Mouse (Mus musculus): ENCODE results near the gene Adar.
A peak's percentile ranks its signal among the peaks of the same experiment; 100 is the strongest.

Gene Adar

DNA sequence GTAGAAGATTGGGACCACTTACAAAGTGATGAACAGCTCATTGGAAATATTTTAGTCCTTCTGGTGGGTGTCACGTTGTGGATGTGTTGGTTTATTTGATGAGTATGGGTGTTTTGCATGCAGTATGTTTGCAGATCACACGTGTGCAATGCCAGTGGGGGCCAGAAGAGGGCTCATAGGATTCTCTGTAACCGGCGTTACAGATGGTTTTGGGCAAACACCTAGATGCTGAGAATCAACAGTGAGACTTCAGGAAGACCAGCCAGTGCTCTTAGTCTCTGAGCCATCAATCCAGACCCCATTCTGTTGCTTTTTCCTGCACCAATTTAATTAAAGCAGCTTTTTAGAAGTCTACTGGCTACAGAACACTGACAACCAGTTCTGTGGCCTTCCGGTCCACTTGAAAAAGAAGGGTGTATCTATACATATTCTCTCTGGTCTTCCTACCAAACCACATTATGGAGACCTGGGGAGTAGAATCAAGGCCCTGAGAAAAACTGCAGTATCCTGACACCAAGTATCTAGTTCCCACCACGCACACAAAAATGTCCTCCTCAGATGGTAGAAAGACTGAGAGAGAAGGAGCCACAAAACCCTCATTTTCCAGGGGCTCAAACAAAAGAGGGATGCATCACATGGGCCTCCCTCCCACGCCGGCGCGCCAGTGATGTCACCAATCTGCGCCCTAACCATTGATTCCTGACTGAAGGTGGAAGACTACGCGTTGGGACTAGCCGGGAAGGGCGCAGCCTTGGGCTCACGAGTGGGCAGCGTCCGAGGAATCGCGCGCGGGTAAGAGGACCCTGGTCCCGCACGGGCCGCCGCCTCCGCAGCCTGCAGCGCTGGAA, at the start of gene Adar:
Adar (plus strand) TSS at position 664 of the 848 bp plus-strand sequence.
- peak; percentile 92 for DNase-seq (ENCODE audit: low spot score)

DNA sequence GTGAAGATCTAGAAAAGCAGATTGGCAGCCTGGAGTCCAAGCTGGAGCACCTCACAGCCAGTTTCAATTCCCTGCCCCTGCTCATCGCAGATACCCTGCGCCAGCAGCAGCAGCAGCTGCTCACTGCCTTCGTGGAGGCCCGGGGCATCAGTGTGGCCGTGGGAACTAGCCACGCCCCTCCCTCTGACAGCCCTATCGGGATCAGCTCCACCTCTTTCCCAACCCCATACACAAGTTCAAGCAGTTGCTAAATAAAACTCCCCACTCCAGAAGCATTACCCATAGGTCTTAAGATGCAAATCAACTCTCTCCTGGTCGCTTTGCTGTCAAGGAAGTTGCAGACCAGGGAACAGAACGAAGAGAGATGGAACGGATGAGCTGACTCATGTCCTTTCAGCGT, 47.7 kb upstream of the Adar start:
- no peak for DNase-seq (ENCODE audit: low spot score)

DNA sequence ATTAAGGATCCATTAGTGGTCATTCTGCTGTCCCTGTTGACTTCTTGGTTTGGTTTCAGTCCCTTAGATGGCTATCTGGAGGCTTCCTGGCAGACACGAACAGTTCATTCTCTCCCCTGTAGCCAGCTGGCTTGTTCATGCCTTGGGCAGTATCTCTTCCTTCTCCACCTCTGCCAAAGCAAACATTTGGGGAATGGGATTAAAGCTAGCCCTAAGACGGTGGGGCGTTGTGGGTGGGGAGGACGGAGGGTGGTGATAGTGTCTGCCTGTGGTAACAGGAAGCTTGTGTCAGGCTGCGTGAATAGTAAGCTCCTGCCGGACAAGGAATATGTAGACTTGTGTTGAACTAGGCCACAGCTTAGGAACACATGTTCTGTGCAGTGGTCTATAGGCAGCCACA, 43.5 kb upstream of the Adar start:
- no peak for DNase-seq (ENCODE audit: low spot score)

DNA sequence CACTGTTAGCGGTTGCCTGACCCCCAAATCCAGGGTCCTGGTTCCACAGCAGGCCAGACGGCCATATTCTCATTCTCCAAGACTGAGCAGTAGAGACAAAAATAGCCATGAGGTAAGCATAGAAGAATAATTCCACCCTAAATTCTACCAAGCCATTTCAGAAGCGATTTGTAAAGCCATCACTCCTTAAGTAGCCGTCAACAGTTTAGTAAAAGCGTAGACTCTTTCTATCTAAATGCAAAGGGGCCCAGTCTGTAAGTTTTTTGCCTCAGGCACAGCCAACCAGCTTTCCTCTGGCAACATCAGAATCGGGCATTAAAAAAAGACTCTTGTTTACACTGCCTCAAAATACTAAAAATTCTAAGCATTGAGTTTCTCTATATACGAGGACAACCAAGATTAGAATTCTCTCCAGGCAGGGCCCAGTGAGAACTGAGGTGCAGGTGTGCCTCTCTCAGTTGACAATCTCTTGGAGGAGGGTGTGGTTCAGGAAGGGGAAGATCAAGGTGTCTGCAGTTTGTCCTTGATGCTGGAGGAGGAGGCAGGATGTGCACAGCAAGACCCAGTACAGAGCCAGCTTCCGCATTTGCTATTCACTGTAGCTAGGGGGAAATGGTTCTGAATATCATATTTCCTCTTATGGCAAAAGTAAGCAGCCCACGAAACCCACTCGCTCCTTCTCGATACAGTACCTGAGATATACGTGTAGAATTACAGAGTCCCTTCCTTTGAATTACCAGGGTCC, 42.1 kb upstream of the Adar start:
- no peak for DNase-seq (ENCODE audit: low spot score)

DNA sequence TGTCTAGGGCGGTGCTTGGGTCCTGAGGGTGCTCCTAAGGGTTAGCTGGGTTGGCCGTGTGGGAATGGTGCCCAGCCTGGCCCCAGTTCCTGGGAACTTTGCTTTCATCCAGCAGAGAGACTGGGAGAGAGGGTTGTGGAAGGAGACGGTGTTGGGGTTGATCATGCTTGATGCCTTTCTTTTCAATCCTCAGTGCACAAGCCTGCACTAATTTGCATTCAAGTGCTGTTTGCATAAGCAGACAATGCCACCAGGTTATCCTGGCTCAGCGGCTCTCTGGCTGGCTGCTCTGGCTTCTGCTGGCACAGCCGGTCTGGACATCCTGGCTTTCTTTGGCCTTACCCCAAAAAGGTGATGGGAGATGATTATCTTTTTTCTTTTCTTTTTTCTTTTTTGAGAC, 37.2 kb upstream of the Adar start:
- DNase-seq (ENCODE audit: low spot score): no peak

DNA sequence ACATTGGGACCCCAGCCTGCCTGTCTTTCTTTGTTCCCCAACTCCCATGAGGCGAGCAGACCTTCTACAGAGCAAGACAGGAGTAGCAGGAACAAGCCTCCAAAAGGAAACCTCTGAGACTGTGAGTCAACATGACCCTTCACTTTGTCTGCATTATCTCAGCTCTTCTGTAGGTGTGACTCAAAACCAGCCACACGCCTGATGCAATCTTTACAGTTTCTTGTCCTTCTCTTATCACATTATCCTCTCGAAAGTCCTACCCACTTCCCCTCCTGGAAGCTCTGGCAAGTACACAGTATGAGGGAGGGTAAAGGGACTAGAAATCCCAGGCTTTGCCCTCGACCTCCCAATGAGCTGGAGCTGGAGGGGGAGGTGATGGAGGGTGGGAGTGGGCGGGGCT, 28.8 kb upstream of the Adar start:
- DNase-seq (ENCODE audit: low spot score): no peak

DNA sequence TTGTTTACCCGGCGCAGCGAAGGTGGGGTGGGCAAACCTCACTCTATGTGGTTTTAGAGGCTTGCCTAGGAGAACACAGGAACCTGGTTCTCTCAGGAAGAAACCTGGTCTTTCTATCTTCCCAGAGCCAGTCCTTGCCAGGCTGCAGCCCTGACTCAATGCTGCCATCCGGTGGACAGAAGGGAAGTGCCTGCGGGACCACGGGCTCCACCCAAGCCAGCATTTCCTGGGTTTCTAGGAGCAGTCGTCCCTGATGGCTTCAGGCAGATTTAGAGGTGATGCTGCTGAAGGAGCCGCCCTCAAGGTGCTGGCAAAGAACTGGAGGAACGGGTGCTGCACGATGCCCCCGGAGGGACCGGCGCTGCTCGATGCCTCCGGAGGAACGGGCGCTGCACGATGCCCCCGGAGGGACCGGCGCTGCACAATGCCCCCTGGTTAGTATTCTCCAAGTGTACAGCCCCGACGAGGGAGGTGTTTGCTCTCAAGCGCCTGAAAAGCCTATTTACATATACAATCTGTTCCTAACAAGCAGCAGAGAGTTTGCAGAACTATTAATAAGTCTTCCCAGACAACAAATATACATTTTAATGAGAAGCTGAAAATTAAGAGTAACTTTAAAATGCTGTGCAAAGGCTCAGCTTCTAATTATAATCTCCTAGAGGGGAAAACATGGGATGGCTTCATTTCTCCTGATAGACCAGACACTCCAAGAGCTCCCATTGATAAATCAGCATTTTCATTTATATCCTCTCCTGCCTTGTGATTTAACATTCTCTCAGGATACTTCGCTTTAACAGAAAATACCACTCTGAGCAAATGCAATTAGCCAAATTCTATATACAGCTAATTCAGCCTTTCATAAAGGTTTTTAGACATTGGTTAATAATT, 25.9 kb upstream of the Adar start:
- peak; percentile 92 for DNase-seq (ENCODE audit: low spot score)

DNA sequence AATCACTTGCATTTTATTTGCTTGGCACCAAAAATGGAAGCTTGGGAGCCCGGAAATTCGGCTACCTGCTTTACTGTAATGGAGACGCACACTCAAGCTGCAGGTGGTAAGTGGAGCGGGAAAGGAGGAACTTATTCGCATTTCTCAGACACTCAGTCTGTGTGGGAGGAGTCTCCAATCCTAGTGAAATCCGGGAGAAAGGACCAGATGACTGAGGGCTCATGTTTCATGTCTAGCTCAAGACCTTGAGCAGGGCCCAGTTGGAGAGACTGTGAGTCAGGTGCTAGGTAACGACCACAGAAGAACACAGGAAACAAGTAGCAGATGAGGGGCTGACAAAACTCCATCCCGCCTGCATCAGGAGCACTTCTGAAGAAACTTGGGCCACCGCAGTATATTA, 23.0 kb upstream of the Adar start:
- no peak for DNase-seq (ENCODE audit: low spot score)

DNA sequence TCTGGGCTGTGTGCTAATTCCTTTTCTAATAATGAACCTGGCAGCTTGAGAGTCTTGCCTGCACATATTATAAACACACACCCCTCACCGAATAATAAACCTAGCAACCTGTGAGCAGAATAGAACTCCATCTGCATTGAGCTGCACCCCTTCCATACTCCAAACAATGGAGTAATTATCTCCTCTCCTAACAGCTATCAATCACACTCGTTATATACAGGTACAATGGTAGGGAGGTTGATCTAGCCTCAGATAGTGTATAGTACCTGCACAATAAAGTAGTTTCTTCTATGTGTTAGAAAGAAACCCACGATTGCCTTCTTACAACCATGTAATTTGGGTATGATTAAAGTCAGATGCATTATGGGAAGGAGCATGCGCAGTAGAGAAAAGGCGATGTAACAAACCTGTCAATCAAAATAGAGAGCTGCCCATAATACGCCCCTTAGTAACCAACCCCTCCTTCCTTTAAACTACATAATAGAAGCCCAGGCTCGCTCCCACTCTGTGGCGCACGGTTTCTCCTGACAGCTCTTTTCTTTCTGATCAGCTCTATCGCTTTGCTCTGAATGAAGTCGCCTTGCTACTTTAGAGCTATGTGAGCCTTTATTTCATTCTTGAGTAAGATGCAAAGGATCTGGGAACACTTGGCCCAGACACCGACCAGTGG, 18.5 kb upstream of the Adar start:
- no peak for DNase-seq (ENCODE audit: low spot score)

DNA sequence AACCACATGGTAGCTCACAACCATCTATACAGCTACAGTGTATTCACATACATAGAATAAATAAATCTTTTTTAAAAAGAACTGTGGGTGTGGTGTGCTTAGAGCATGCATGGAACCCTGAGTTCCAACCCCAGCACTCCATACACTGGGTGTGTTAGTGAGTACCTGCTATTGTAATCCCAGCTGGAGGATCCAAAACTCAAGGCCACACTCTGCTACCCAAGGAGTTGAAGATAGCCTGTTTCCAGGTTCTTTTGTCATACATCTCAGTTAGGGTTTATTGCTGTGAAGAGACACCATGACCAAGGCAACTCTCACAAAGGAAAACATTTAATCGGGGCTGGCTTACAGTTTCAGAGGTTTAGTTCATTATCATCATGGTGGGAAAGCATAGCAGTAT, 15.9 kb upstream of the Adar start:
- DNase-seq (ENCODE audit: low spot score): no peak

DNA sequence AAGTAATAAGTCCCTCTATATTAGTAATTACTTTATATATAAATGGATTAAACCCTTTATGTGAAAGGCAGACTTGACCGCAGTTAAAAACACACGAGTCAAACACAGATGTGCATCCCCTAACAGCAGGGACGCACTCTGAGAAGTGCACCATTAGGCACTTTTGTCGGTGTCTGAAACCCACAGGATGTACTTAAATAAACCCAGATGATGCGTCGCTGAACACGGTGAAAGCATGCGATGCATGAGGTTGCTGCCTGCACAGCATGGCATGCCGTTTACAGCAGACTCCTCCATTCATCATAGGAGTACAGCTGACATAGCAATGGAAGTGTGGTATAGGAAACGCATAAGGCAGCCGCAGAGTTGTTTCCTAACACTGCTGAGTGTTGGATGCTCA, 14.4 kb upstream of the Adar start:
- peak; percentile 13 for DNase-seq (ENCODE audit: low spot score)

DNA sequence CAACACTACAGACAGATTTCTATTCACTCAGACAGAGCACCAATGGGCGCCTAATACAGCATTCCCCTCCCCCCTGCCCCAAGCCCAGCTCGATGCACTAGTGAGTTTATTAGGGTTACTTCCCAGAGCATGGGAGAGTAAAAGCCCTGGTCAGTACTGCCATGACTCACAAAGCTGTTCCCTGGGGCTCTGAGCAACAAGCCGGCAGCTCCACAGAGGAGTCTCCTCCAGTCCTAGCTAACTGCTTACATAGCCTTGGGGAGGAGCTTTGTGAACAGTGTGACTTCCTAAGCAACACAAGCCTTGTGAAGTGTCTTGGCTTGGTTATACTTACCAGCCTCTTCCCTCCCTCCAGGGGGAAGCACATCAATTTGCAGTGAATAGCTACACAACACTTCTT, 11.2 kb upstream of the Adar start:
- DNase-seq (ENCODE audit: low spot score): no peak

DNA sequence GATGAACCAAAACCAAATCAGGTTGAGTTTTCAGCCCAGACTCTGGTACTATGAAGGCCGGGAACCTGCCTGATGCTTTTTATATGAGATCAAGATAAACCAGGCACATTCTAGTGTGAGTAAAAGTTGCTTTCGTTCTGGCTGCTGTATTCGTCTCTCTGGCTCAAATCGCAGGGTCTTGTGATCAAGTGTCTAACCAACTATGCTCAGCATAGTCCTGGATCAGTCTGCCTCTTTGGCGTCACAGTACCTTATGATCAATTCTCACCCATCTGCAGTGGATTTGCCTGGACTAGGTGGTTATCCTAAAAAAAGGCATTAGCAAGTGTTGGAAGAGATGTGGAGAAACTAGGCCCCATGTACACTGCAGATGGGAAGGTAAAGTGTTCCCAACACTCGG, 10.8 kb upstream of the Adar start:
- DNase-seq (ENCODE audit: low spot score): no peak

DNA sequence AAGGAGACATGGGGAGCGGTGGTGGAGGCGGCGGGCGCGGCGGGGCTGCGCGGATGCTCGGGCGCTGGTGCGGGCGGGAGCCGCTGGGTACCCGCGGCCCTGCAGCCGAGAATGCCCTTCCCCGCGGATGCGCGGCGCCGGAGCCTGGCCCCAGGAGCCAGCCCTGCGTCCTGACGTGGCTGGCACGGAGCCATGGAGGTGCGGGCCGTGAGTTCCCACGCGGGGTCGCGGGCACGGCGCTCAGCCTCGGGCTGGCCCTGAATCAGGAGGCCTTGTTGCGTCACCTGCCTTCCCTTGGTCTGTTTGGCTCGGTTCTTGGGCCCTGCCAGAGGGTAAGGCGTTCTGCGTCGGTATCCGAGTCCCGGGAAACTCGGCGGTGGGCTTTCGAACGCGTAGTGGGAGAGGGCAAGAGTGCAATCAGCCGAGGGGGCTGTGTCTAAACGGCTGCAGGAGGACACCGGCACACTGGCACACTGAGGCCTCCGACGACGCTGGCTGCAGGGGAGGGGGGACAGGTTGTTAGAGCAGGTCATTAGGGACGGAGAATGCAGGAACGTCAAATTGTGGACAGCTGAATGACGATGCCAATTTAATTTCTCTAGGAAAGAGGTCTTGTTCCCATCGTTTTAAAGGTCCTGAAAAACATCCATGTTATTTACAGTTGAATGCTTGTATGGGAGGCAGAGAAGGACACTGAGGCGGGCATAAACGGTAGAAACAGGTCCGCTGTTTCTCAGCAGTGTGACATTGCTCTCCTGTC, 565 bp downstream of the Adar start:
- peak; percentile 40 for DNase-seq (ENCODE audit: low spot score)

DNA sequence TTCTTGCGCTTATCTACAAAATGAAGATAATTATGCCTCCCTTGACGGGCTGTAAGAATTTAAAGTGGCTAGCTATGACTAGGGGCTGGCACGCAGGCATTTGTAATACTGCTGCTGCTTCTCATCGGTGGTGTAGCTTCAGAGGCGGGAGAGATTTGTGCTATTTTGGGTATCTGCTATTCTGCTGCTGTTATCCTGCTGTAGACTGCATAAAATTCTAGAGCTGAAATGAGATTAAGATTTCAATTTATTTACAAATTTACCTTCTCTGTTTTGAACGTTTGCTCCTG, 1.1 kb downstream of the Adar start:
- no peak for DNase-seq (ENCODE audit: low spot score)

DNA sequence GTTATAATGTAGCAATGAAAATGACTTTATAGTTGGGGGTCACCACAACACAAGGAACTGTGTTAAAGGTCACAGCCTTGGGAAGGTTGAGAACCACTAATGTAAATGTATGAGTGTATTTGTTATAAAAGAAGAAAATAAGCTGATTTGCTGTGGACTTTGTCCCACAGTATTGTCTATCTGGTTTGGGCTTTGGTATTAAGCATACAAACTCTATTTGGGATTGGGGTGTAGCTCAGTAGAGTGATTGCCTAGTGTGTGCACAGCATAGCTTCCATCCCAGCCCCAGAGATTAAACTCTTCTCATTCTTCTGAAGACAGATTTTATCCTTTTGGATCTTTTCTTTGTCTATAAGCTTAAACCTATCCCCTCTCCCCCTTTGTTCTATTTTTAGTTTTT, 7.2 kb downstream of the Adar start:
- DNase-seq (ENCODE audit: low spot score): no peak

DNA sequence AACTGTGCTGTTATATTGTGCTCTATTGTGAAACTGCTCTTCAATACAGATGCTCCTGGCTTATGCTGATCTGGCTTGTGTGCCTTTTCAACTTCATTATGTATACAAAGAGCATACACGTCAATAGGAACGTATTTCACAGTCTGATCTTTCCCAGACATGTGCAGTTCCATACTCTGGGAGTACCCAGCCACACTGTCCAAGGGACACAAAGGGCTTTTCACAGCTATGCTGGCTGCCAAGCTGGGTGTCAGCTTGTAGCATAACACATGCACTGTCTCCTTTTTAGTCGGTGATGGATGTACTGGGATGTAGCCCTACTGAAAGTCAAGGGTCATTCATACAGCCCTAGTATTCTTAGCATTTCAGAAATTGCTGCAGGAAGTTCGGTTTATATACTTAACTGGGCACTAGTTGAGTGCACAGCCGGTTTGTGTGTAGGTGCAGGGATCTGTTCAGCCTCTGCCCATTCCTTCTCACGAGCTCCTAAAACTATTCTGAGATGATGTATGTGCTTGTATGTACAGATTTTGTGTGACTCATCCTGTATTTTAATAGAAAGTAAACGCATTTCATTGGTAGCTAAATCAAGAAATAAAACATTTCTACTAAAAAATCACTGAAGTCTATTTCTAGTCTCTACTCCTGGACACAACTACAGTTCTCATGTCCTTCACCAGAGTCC, 8.7 kb downstream of the Adar start:
- DNase-seq (ENCODE audit: low spot score): peak; percentile 11

DNA sequence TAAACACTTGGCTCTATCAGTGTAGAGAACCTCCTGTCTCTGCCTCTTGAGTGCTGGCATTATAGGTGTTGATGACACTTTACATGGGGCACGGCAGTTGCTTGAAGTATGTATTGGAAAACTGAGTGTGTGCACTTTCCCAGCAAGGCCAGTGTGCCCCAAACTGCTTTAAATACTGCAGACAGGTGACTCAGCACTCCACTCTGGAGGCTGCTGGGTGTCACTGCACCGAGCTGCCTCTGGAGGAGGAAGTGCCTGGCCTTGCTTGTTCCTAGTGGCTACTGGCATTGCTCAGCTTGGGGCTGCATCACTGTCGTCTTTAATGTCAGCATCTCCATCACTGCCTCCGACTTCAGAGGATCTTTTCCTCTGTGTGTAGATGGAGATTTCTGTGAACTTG, 12.2 kb downstream of the Adar start:
- peak; percentile 62 for DNase-seq (ENCODE audit: low spot score)

DNA sequence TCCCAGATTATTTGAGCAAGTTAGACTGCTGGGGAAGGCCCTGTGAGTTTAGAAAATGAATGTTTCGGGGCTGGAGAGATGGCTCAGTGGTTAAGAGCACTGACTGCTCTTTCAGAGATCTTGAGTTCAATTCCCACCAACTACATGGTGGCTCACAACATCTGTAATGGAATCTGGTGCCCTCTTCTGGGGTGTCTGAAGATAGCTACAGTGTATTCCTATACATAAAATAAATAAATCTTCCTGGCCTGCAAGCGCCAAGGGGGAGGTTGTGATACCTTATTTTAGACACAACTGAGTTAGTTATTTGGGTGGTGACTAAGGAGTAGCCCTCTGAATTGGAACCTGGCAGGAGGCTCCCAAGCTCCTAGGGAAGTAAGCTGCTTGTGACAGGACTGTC, 14.0 kb downstream of the Adar start:
- no peak for DNase-seq (ENCODE audit: low spot score)

DNA sequence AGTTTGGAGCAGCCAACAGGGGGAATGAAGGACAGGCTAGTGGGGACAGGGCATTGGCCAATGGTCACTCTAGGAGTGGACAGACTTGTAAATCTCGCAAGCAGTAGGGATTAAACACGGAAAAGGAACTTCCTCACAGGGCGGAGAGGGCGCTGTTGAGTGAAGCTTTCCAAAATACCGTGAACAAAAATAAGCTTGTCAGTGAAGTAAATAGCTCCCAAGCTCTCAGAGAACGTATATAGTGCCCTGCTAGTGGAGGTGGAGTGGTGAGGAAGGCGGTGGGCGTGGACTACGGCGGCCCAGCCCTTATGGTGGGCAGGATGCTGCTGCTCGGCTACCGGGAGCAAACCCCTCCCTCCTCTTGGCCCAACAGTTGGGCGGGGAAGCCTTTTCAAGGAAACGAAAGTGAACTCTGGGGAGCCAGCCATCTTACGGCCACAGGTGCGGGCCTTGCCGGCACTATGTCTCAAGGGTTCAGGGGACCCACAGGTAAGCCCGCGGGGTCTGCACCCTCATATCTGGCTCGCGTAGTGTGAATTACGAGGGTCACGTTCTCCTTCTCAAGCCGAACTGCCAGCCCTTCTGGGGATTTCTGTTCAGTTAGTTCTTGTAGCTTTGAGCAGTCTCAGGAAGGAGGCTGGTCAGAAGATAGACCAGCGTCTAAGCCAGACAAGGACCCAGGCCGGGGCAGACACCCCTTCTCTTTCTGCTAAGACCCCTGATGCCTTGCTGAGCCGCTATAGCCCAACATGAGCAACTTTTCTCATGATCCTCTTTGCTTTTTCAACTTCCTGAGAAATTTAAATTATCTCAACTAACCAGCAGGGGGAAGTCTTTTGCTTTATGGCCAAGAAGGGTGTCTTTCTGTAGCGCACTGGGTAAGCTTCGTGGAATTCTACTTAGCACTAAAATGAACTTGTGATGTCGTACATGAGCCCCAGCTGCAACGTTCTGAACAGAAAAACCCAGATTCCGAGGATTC, 15.8 kb downstream of the Adar start:
- DNase-seq (ENCODE audit: low spot score): peak; percentile 81

Measured in embryo, embryonic 10.5 days (tissue).